Mouse (Mus musculus): ENCODE data around the gene Prnd.

DNA sequence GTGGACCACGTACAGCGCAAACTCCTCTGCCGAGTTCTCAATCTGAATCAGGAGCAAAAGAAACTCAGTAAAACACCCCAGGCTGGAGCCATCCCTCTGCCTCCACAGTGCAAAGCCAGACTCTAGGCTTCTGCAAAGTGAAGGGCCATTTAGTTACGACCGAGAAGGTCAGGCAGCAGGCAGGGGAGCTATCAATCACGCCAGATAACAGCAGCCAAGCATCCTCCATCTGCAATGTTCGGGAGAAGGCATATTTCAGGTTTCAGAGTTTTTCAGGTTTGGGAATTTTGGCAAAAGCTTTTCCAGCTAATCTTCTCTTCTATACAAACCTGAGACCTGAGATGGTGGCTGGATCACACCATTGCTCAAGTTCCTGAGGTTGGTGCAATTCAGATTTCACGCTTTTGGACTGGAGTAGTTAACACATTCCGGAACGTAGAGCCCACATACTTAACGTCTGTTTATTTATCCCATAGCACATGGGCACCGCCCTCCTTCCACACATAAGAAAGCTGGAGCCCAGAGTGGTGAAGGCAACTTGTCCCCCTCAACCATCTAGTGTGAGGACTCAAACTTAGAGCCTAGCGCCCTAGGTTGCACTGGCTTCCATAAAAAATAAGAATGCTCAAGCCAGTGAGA, 51.2 kb downstream of the Prnd start:
- TF ChIP-seq POLR2A (IDR thresholded peaks at IDR 0.05; ENCODE audit: borderline replicate concordance, low read depth, low read length): no peak
- TF ChIP-seq CTCF (IDR thresholded peaks at IDR 0.05; ENCODE audit: low read depth, low read length): no peak

Data from bone marrow macrophage, adult 2 months (primary cell).